Mouse (Mus musculus) right cerebral cortex, postnatal 10 days (tissue): ENCODE measurements around the gene Hpgd.

Experiments used
- DNase-seq, 2 experiments: peaks; one replicate each; pipeline ENCODE4 v3.0.0; 2021; ENCODE audit warnings: low spot score in 2 of 2

The Hpgd gene

GRCm38 (mm10) chr8:56323276-56323675 lies 28.9 kb downstream of the Hpgd start:
- DNase-seq: no peak

GRCm38 (mm10) chr8:56327709-56328108 lies 33.3 kb downstream of the Hpgd start:
- no peak for DNase-seq

GRCm38 (mm10) chr8:56328130-56328542 lies 33.8 kb downstream of the Hpgd start:
- no peak for DNase-seq

- DNase-seq: no peak
These were observed 41.1 kb downstream of the Hpgd start for GRCm38 (mm10) chr8:56335390-56336000.

GRCm38 (mm10) chr8:56336771-56337170 lies 42.4 kb downstream of the Hpgd start:
- DNase-seq: no peak

- no peak for DNase-seq
These were observed 49.1 kb downstream of the Hpgd start for GRCm38 (mm10) chr8:56343505-56343904.

GRCm38 (mm10) chr8:56343940-56344339 lies 49.6 kb downstream of the Hpgd start:
- no peak for DNase-seq

- DNase-seq: no peak
These were observed 50.0 kb downstream of the Hpgd start for GRCm38 (mm10) chr8:56344359-56344758.

GRCm38 (mm10) chr8:56345641-56346420 lies 51.4 kb downstream of the Hpgd start:
- no peak for DNase-seq

- DNase-seq: no peak
These were observed 68.8 kb downstream of the Hpgd start for GRCm38 (mm10) chr8:56363180-56363579.
